Mouse (Mus musculus): ENCODE measurements around the gene Olfr1202. TPM values are rescaled to one million over a fixed set of nuclear protein-coding genes. Genes with fewer than 3 reads are reported as not detected.

The Olfr1202 gene
- not detected for total RNA-seq (2018; cell fraction: chromatin; rRNA removed)
- total RNA-seq (2018; cell fraction: cytosol; rRNA removed), result not detected
- not detected for total RNA-seq (2018; cell fraction: nucleus; rRNA removed)
- polyA plus RNA-seq (2018), result not detected in 3 replicates

DNA sequence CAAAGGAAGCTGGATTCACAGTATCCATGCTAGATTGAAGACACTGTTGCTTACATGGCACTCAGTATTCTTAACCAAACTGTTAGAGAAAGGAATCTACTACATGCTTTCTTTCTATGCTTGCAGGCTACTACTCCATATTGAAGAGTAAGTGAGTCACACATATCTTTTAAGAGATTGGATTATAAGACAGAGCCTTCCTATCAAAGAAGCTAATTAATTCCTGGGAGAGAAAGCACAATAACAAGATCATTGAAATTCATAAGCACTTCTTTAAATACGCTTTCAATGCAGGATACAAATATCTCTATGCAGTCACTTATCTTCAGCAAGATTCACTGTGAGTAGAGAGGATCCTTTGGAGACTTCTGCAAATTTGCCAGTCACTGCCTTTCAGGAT is at the start of gene Olfr1202:
Gene Olfr1202, plus strand, starts transcription at position 301 of the 400 bp plus-strand sequence.
- Histone ChIP-seq H3K27ac (no peak within 1 kb of the TSS), H3K79me2 (ENCODE audit: inconsistent target) (no peaks in the 10 kb centered on the region), H3K4me3 (ENCODE audit: inconsistent target) (no peak within 1 kb of the TSS), H3K36me3 (ENCODE audit: inconsistent target) (no peaks in the 10 kb centered on the region)
- 78% methylated on average over 1 of the region's 1 CpGs for WGBS (ENCODE audit: missing documents)

DNA sequence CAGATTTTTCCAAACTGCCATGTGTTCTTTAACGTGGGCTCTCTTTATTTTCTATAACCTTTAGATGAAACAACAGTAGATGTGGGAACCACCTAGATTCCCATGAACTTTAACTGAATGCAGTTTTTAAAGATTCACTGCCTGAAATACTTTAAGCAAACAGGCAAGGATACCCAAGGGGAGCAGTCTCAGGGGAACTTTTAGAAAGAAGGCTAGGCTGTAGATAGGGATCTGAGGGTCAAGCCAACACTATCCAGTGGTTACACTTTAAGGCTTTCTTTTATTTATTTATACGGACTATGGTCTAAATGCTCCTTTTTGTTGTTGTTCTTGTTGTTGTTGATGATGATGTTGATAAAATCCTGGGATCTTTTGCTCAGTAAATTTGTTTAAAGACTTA is 43.9 kb upstream of the Olfr1202 start, which contains the start of gene Olfr1200:
Gene Olfr1200, minus strand, starts transcription at position 101 of the 400 bp plus-strand sequence.
- 66% methylated on average over 2 of the region's 2 CpGs for WGBS (ENCODE audit: missing documents)
- H3K36me3 ChIP-seq (ENCODE audit: inconsistent target), result no peaks in the 10 kb centered on the region
- no peak within 1 kb of the TSS for H3K4me3 ChIP-seq (ENCODE audit: inconsistent target)
- H3K27ac ChIP-seq, result no peak within 1 kb of the TSS
- H3K79me2 ChIP-seq (ENCODE audit: inconsistent target), result no peaks in the 10 kb centered on the region

DNA sequence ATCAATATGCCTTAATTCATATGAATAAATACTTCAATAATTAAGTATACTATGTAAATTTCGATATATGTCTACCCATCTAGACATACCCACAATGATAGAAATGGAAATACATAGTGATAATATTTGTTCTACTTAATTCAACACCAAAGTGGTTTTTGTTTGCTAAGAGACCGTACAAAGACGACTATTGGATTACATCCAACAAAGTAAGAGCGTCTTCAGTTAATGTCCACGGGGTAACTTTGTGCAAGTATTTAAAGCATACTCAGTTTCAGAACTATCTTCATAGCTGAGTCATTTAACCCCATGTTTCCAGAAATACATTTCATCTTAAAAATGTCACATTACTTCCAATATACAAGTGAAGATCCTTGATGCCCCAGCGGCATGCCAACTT is 21.6 kb upstream of the Olfr1202 start, which contains the start of gene Olfr1201:
Gene Olfr1201, plus strand, starts transcription at position 301 of the 400 bp plus-strand sequence.
- H3K36me3 ChIP-seq (ENCODE audit: inconsistent target), result no peaks in the 10 kb centered on the region
- no peak within 1 kb of the TSS for H3K27ac ChIP-seq
- WGBS (ENCODE audit: missing documents), result 87% methylated on average over 6 of the region's 6 CpGs
- no peak within 1 kb of the TSS for H3K4me3 ChIP-seq (ENCODE audit: inconsistent target)
- no peaks in the 10 kb centered on the region for H3K79me2 ChIP-seq (ENCODE audit: inconsistent target)

DNA sequence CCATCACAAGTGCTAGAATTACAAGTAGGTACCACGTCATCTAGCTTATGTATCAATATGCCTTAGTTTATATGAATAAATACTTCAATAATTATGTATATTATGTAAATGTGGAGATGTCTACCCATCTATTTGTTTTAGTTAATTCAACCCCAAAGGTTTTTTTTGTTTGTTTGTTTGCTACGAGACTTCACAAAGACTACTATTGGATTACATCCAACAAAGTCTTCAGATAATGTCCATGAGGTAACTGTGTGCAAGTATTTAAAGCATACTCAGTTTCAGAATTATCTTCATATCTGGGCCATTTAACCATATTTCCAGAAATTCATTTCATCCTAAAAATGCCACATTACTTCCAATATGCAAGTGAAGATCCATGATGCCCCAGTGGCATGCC is 15.1 kb downstream of the Olfr1202 start, which contains the start of gene Olfr1205:
Gene Olfr1205, plus strand, starts transcription at position 301 of the 400 bp plus-strand sequence.
- WGBS (ENCODE audit: missing documents), result 92% methylated on average over 2 of the region's 2 CpGs
- Histone ChIP-seq H3K27ac (no peak within 1 kb of the TSS), H3K36me3 (ENCODE audit: inconsistent target) (no peaks in the 10 kb centered on the region), H3K79me2 (ENCODE audit: inconsistent target) (no peaks in the 10 kb centered on the region), H3K4me3 (ENCODE audit: inconsistent target) (no peak within 1 kb of the TSS)

DNA sequence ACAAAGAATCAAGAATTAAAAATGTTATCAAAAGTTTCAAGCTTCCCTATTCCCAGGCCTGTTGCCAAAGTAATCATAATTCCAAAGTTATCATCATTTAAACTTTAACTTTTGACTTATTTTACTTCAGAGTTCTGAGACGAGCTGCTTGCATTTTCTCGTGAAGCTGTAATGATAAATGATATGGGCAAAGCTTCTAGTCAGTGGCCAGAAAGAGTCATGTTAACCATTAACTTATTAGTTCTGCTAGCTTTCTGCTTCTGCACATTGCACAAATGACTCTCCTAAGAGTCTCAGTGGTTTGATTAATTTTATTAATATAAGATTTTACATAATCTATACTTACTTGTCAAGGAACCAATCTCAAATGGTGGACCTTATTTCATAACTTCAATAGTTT is 24.2 kb downstream of the Olfr1202 start:
- WGBS (ENCODE audit: missing documents), result 79% methylated on average over 2 of the region's 2 CpGs
- Histone ChIP-seq H3K79me2 (ENCODE audit: inconsistent target) (no peaks in the 10 kb centered on the region), H3K36me3 (ENCODE audit: inconsistent target) (no peaks in the 10 kb centered on the region), H3K4me3 (ENCODE audit: inconsistent target) (no peak overlapping the region), H3K27ac (no peak overlapping the region)

DNA sequence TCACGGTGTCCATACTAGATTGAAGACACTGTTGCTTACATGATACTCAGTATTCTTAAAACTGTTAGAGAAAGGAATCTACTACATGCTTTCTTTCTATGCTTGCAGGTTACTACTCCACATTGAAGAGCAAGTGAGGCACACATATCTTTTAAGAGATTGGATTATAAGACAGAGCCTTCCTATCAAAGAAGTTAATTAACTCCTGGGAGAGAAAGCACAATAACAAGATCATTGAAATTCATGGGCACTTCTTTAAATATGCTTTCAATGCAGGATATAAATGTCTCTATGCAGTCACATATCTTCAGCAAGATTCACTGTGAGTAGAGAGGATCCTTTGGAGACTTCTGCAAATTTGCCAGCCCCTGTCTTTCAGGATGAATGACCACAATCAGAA is 34.7 kb downstream of the Olfr1202 start, which contains the start of gene Olfr1204:
Gene Olfr1204, plus strand, starts transcription at position 301 of the 400 bp plus-strand sequence.
- WGBS (ENCODE audit: missing documents), result 83% methylated on average over 1 of the region's 1 CpGs
- Histone ChIP-seq H3K79me2 (ENCODE audit: inconsistent target) (no peaks in the 10 kb centered on the region), H3K36me3 (ENCODE audit: inconsistent target) (no peaks in the 10 kb centered on the region), H3K27ac (no peak within 1 kb of the TSS), H3K4me3 (ENCODE audit: inconsistent target) (no peak within 1 kb of the TSS)

DNA sequence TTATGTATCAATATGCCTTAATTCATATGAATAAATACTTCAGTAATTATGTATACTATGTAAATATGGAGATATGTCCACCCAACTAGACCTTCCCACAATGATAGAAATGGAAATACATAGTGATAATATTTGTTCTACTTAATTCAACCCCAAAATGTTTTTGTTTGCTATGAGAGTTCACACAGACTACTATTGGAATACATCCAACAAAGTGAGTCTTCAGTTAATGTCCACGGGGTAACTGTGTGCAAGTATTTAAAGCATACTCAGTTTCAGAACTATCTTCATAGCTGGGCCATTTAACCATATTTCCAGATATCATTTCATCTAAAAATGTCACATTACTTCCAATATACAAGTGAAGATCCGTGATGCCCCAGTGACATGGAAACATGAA is 48.6 kb downstream of the Olfr1202 start, which contains the start of gene Olfr1206:
Gene Olfr1206, plus strand, starts transcription at position 301 of the 400 bp plus-strand sequence.
- Histone ChIP-seq H3K36me3 (ENCODE audit: inconsistent target) (no peaks in the 10 kb centered on the region), H3K4me3 (ENCODE audit: inconsistent target) (no peak within 1 kb of the TSS), H3K27ac (no peak within 1 kb of the TSS), H3K79me2 (ENCODE audit: inconsistent target) (no peaks in the 10 kb centered on the region)
- WGBS (ENCODE audit: missing documents), result 77% methylated on average over 2 of the region's 2 CpGs

Other genes starting within 250 kb of the Olfr1202 start
- not detected in 3 replicates for gene Olfr1189, start 228.0 kb upstream of the Olfr1202 start, polyA plus RNA-seq (2018)
- gene Olfr1191-ps1, start 174.0 kb upstream of the Olfr1202 start, polyA plus RNA-seq (2018), result not detected in 3 replicates
- gene Olfr1192-ps1, start 166.0 kb upstream of the Olfr1202 start, polyA plus RNA-seq (2018), result not detected in 3 replicates
- gene Olfr1193, start 138.9 kb upstream of the Olfr1202 start, polyA plus RNA-seq (2018), result not detected in 3 replicates
- not detected in 3 replicates for gene Olfr1195, start 125.3 kb upstream of the Olfr1202 start, polyA plus RNA-seq (2018)
- not detected in 3 replicates for gene Olfr1196, start 109.9 kb upstream of the Olfr1202 start, polyA plus RNA-seq (2018)
- not detected in 3 replicates for gene Olfr1197, start 82.1 kb upstream of the Olfr1202 start, polyA plus RNA-seq (2018)
- gene Olfr1198, start 63.1 kb upstream of the Olfr1202 start, polyA plus RNA-seq (2018), result not detected in 3 replicates
- gene Olfr1199, start 54.0 kb upstream of the Olfr1202 start, polyA plus RNA-seq (2018), result not detected in 3 replicates
- not detected in 3 replicates for gene Olfr1200, start 44.0 kb upstream of the Olfr1202 start, polyA plus RNA-seq (2018)
- gene Olfr1201, start 21.5 kb upstream of the Olfr1202 start, polyA plus RNA-seq (2018), result not detected in 3 replicates
- not detected in 3 replicates for gene Olfr1205, start 15.2 kb downstream of the Olfr1202 start, polyA plus RNA-seq (2018)
- gene Olfr1204, start 34.8 kb downstream of the Olfr1202 start, polyA plus RNA-seq (2018), result not detected in 3 replicates
- not detected in 3 replicates for gene Olfr1206, start 48.7 kb downstream of the Olfr1202 start, polyA plus RNA-seq (2018)
- not detected in 3 replicates for gene Olfr1208, start 87.8 kb downstream of the Olfr1202 start, polyA plus RNA-seq (2018)
- not detected in 3 replicates for gene Olfr1209, start 100.7 kb downstream of the Olfr1202 start, polyA plus RNA-seq (2018)
- not detected in 3 replicates for gene Olfr1211, start 123.6 kb downstream of the Olfr1202 start, polyA plus RNA-seq (2018)
- gene Olfr1212, start 139.5 kb downstream of the Olfr1202 start, polyA plus RNA-seq (2018), result not detected in 3 replicates
- not detected in 3 replicates for gene Gm13762, start 165.8 kb downstream of the Olfr1202 start, polyA plus RNA-seq (2018)
- not detected in 3 replicates for gene Olfr1214, start 178.2 kb downstream of the Olfr1202 start, polyA plus RNA-seq (2018)
- gene Olfr1215, start 192.5 kb downstream of the Olfr1202 start, polyA plus RNA-seq (2018), result not detected in 3 replicates
- gene Olfr1216, start 203.8 kb downstream of the Olfr1202 start, polyA plus RNA-seq (2018), result not detected in 3 replicates
- not detected in 3 replicates for gene Olfr1217, start 217.6 kb downstream of the Olfr1202 start, polyA plus RNA-seq (2018)
- not detected in 3 replicates for gene Olfr1218, start 246.7 kb downstream of the Olfr1202 start, polyA plus RNA-seq (2018)

Measured in macrophage (primary cell).